Mouse (Mus musculus): ENCODE measurements around the gene Pogz.
"Not testable (repeated sequence)": the region's sequence is repeated elsewhere in the genome, so short reads cannot be mapped to it uniquely, and the experiment has no call there.

The Pogz gene

DNA sequence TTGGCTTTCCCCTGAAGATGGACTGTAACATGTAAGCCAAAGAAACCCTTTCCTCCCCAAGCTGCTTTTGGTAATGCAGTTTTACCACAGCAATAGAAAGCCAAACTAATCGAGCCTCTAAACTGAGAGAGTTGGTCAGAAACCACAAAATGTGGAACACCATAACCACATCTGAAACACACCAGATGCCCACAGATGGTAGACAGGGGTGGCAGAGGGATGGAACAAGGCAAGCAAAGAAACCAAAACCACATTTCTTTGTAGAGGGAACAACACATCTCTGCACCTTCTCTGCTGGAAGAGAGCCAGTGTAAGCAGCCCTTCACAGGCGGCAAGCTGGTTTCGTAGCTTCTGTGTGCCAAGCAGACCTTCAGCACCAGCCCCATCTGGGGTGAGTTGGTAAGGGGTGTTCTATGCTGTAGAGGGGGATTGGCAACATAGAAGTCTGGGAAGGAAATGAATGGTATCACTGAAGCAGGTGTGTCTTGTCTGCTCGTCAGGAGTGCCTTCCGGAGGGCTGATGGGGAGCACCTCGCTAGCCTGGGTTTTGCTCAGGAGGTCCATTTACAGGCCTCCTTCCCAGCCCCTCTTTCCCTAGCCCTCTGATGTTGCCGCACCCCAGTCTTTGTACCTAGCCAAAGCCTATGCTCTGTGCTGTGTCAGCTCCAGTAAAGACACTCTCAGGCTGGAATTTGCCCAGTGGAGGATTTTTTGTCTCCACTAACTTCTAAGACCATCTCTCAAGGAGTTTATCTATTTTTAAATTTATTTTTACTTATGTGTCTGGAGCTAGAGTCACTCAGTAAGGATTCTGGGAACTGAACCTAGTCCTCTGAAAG is 78.8 kb downstream of the Pogz start:
- DNase-seq (ENCODE audit: low spot score): no peak

DNA sequence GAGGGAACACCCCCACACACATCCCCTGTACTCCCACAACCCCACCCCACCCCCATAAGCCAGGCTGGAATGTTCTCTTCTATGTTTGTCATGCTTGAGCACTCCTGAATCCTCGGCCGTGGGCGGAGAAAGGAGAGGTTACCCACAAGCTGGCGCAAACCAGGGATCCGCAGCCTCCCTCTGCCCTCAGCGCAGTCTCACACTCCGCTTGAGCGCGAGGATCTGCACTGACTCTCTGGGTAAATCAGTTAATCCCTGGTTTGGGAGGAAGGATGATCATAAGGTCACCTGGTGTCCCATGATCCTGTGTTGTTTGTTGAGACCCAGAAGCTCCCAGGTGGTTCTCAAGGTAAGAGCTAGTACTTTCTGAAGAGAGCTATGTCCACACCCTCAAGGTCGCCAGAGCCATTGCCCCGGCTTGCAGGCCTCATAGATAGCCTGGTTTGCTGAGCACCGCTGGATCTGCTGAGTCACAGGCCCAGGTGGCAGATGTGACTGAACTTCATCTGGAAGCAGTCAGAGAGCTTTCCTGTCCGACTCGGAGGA is 80.5 kb downstream of the Pogz start:
- peak; percentile 36 for DNase-seq (ENCODE audit: low spot score)

- DNase-seq (ENCODE audit: low spot score): no peak
These were observed 81.5 kb downstream of the Pogz start for GRCm38 (mm10) chr3:94918845-94919244.

- DNase-seq (ENCODE audit: low spot score): peak; percentile 31
These were observed 83.7 kb downstream of the Pogz start for GRCm38 (mm10) chr3:94921104-94921503.

GRCm38 (mm10) chr3:94922333-94922732 is 85.0 kb downstream of the Pogz start:
- no peak for DNase-seq (ENCODE audit: low spot score)

DNA sequence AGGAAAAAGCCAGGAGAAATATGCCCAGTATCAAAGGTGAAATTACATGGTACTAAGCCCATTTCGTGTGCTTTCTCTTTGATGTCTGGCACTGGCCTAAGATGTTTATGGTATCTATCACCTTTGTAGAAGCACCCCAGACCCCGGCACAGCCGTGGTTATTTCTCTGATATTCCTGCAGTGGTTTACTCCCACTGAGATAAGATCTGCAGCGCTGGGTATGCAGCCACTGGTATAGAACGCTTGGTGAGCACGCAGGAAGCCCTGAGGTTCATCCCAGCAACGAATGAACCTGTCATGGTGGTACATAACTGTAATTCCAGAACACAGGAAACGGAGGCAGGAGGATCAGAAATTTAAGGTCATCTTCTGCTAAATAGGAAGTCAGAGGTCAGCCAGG is 87.3 kb downstream of the Pogz start:
- no peak for DNase-seq (ENCODE audit: low spot score)

- not testable (repeated sequence) for DNase-seq (ENCODE audit: low spot score)
These were observed 89.0 kb downstream of the Pogz start for GRCm38 (mm10) chr3:94926301-94926736.

GRCm38 (mm10) chr3:94928979-94929378 is 91.6 kb downstream of the Pogz start:
- DNase-seq (ENCODE audit: low spot score): not testable (repeated sequence)

- DNase-seq (ENCODE audit: low spot score): not testable (repeated sequence)
These were observed 93.3 kb downstream of the Pogz start for GRCm38 (mm10) chr3:94930386-94931266.

- DNase-seq (ENCODE audit: low spot score): not testable (repeated sequence)
These were observed 94.2 kb downstream of the Pogz start for GRCm38 (mm10) chr3:94931427-94932082.

Measured in urinary bladder, postnatal 14 days (tissue).